Comparison of ENCODE assay signal across 22 mouse cellular contexts in genomic region chr1:180972941-180973340, GRCm38 (mm10). TPM values are rescaled to one million over a fixed set of nuclear protein-coding genes. Genes with fewer than 3 reads are reported as not detected.
DNase-seq lines count a peak whose midpoint lies in the region; ATAC-seq and TF ChIP-seq lines count a peak whose summit lies in the region.
"Had no signal": no experiment of that assay in that cellular context is flagged by ENCODE, and none has a peak within 500 bp of the region (broad histone marks: within the 10 kb centered on the region; RNA-seq: fewer than 3 reads in every experiment).

No protein-coding gene starts in this region.

- no peak overlapping the region for H3K4me3 ChIP-seq in cortical plate, adult 2 months (ENCODE audit: insufficient read depth, low read length)
- H3K4me3 ChIP-seq: embryonic facial prominence, embryonic 15.5 days; erythroblast, embryonic 14.5 days; forebrain, embryonic 10.5 days; heart, embryonic 12.5 days; hindbrain, embryonic 10.5 days had no signal

- DNase-seq in frontal cortex, postnatal 10 days (ENCODE audit: low spot score in 2 of 2): no peak
- peak; percentile 42 to 62 for DNase-seq in layer of hippocampus, adult 8-10 months (ENCODE audit: low spot score in 2 of 2)
- no peak for DNase-seq in layer of hippocampus, postnatal 14 days (ENCODE audit: low spot score in 2 of 2)
- peak; percentile 36 to 49 for DNase-seq in left cerebral cortex, adult 9 months (ENCODE audit: low spot score in 2 of 2)
- DNase-seq in left cerebral cortex, postnatal 4 days: no peak
- DNase-seq in kidney, postnatal 10 days: no peak
- DNase-seq: adrenal gland, adult 2 months; adrenal gland, postnatal 25 days; cerebellum, adult 9-10 months; embryo, embryonic 11 days; gastrocnemius, postnatal 25 days had no signal

- ATAC-seq in frontal cortex, adult (ENCODE audit: low TSS enrichment): peak; percentile 41; the same call in 1 of the 2 replicates
- ATAC-seq: forebrain, embryonic 14.5 days had no signal

- intact Hi-C loops in left cerebral cortex, postnatal 4 days (cut with DNase I): loop anchor here (5.0 kb wide), 1 partner anchor 71 kb away; the partner anchor contains the start of gene Pycr2

- H3K4me1 ChIP-seq in cortical plate, adult 2 months (ENCODE audit: control insufficient read depth, insufficient read depth, low read length): no peaks in the 10 kb centered on the region
- H3K4me1 ChIP-seq: embryonic facial prominence, embryonic 15.5 days; forebrain, embryonic 10.5 days had no signal

- no peak for TF ChIP-seq POLR2A in cortical plate, adult 2 months (IDR thresholded peaks at IDR 0.05; ENCODE audit: extremely low read depth, insufficient read depth, low read length)

- no peak for TF ChIP-seq CTCF in cortical plate, adult 2 months (IDR thresholded peaks at IDR 0.05; ENCODE audit: extremely low read depth, insufficient read depth, low read length)

- H3K27ac ChIP-seq in cortical plate, adult 2 months (ENCODE audit: insufficient read depth, low read length): peak overlapping the region; percentile 96
- H3K27ac ChIP-seq: embryonic facial prominence, embryonic 15.5 days; forebrain, embryonic 10.5 days; hindbrain, embryonic 10.5 days; hindbrain, embryonic 14.5 days had no signal

RNA-seq across cellular contexts. Expression of gene Tmem63a, which starts 30.8 kb away (rescaled TPM):
- total RNA-seq in layer of hippocampus, adult 8-10 months (2022): 10 to 100 TPM; 25.6 to 39.3 (median 29.1) TPM
- 10 to 100 TPM in 1 of 2 experiments, 1 to 10 TPM in 1; 8.6 to 11.5 TPM for total RNA-seq in layer of hippocampus, postnatal 14 days (2021)
- total RNA-seq in left cerebral cortex, postnatal 4 days (2021): 1 to 10 TPM; 1.8 to 3.3 TPM
- polyA plus RNA-seq in cortical plate, adult 2 months (2012; rRNA removed): 48.2 and 64.1 TPM in 2 replicates

RNA-seq across cellular contexts. Expression of gene Lefty1, which starts 38.1 kb away (rescaled TPM):
- 1 to 10 TPM; 6.6 to 8.4 (median 7.8) TPM for total RNA-seq in layer of hippocampus, adult 8-10 months (2022)
- 1 to 10 TPM; 7.2 to 9.3 TPM for total RNA-seq in layer of hippocampus, postnatal 14 days (2021)
- total RNA-seq in left cerebral cortex, postnatal 4 days (2021): 1 to 10 TPM; 2.9 to 3.4 TPM
- polyA plus RNA-seq in cortical plate, adult 2 months (2012; rRNA removed): 1.5 and 8.1 TPM in 2 replicates
- total RNA-seq: CH12.LX; granulocyte monocyte progenitor cell, adult 5-6 weeks had no signal

RNA-seq across cellular contexts. Expression of gene Ephx1, which starts 47.8 kb away (rescaled TPM):
- 10 to 100 TPM; 31.7 to 53.2 (median 43.4) TPM for total RNA-seq in layer of hippocampus, adult 8-10 months (2022)
- 10 to 100 TPM; 19.7 to 28.3 TPM for total RNA-seq in layer of hippocampus, postnatal 14 days (2021)
- 1 to 10 TPM; 9.0 to 9.9 TPM for total RNA-seq in left cerebral cortex, postnatal 4 days (2021)
- 30.5 and 37.7 TPM in 2 replicates for polyA plus RNA-seq in cortical plate, adult 2 months (2012; rRNA removed)
- polyA plus RNA-seq: erythroblast, embryonic 14.5 days had no signal

Comparison
In these comparisons a context has a peak if more than half of its experiments do, and no peak if none do; other contexts are left out.
1. DNase-seq: peak in layer of hippocampus, adult 8-10 months (2 of 2) and left cerebral cortex, adult 9 months (2 of 2); none in frontal cortex, postnatal 10 days (0 of 2), layer of hippocampus, postnatal 14 days (0 of 2), left cerebral cortex, postnatal 4 days (single experiment) and kidney, postnatal 10 days (single experiment).